Mouse (Mus musculus) limb, embryonic 12.5 days (tissue): ENCODE measurements around the gene Coro2b. TPM values are rescaled to one million over a fixed set of nuclear protein-coding genes. Genes with fewer than 3 reads are reported as not detected.

Experiments
- ATAC-seq: fragments of 200-750 bp; cut with Nextera tagmentation; 2 replicates; pipeline ENCODE4 v1.8.0; 2017; ENCODE audit warnings: low read depth, moderate TSS enrichment; ENCODE audit not compliant: insufficient number of reproducible peaks, insufficient read depth, low FRiP score, low TSS enrichment
- H3K27ac ChIP-seq: fragments of 300-500 bp; sonication (generic); 2 replicates; pipeline ENCODE4 v1.5.1; 2016; ENCODE audit warnings: mild to moderate bottlenecking, moderate library complexity
- H3K27me3 ChIP-seq: fragments of 300-500 bp; sonication (generic); 2 replicates; pipeline ENCODE4 v1.6.1; 2016; ENCODE audit warnings: mild to moderate bottlenecking, moderate library complexity
- H3K36me3 ChIP-seq: fragments of 300-500 bp; sonication (generic); 2 replicates; pipeline ENCODE4 v1.6.1; 2016; ENCODE audit warnings: mild to moderate bottlenecking, moderate library complexity
- H3K4me1 ChIP-seq: fragments of 300-500 bp; sonication (generic); replicated peaks from 2 replicates; pipeline ENCODE4 v1.6.1; 2016
- H3K4me2 ChIP-seq: fragments of 300-500 bp; sonication (generic); 2 replicates; pipeline ENCODE4 v1.6.1; 2016; ENCODE audit warnings: mild to moderate bottlenecking, moderate library complexity
- H3K4me3 ChIP-seq: fragments of 300-500 bp; sonication (generic); replicated peaks from 2 replicates; pipeline ENCODE4 v1.5.1; 2016; ENCODE audit warnings: mild to moderate bottlenecking
- H3K9ac ChIP-seq: fragments of 300-500 bp; sonication (generic); replicated peaks from 2 replicates; pipeline ENCODE4 v1.6.1; 2016; ENCODE audit warnings: mild to moderate bottlenecking, moderate library complexity
- H3K9me3 ChIP-seq: fragments of 300-500 bp; sonication (generic); 2 replicates; pipeline ENCODE4 v1.6.1; 2016; ENCODE audit warnings: mild to moderate bottlenecking, moderate library complexity
- WGBS: fragments of 180-500 bp; shearing (Covaris S2); methylation state at CpG from one replicate; pipeline ENCODE4 v1.1.7; 2016; 5-methylcytosine and 5-hydroxymethylcytosine counted together
- polyA plus RNA-seq: library from polyadenylated mRNA; unstranded; fragments of >200 nt; fragmentation: Nextera tagmentation; extraction: Ambion mirVana; gene quantifications from 2 replicates; pipeline ENCODE4 v1.2.1, GENCODE M21; 2016

Coro2b gene
- 7.6 and 8.0 TPM in 2 replicates for polyA plus RNA-seq

- H3K4me3 ChIP-seq: peak within 1 kb of the TSS; percentile 68
- peak; percentile 8; the same call in 1 of the 2 replicates for ATAC-seq
- no peaks in the 10 kb centered on the region for H3K36me3 ChIP-seq
- H3K9me3 ChIP-seq: no peaks in the 10 kb centered on the region
- H3K4me2 ChIP-seq: peak within 1 kb of the TSS; percentile 94
- H3K9ac ChIP-seq: peak within 1 kb of the TSS; percentile 81
- WGBS: 2% methylated on average over 71 of the region's 74 CpGs
- peak within 1 kb of the TSS; percentile 41; the same call in 1 of the 2 replicates for H3K27ac ChIP-seq
- peaks cover 28% of the 10 kb centered on the region for H3K4me1 ChIP-seq
- peaks cover 44% of the 10 kb centered on the region for H3K27me3 ChIP-seq
These were observed at the start of gene Coro2b for GRCm38 (mm10) chr9:62536655-62537631. TSS of gene Coro2b (minus strand) at chr9:62537044.

GRCm38 (mm10) chr9:62577558-62577957 lies 40.7 kb upstream of the Coro2b start:
- no peaks in the 10 kb centered on the region for H3K27me3 ChIP-seq
- ATAC-seq: no peak
- no peak overlapping the region for H3K4me2 ChIP-seq
- H3K27ac ChIP-seq: no peak overlapping the region
- H3K4me1 ChIP-seq: no peaks in the 10 kb centered on the region
- 49% methylated on average over 1 of the region's 1 CpGs for WGBS
- H3K9me3 ChIP-seq: no peaks in the 10 kb centered on the region; the same call in 1 of the 2 replicates
- no peak overlapping the region for H3K9ac ChIP-seq
- H3K4me3 ChIP-seq: no peak overlapping the region
- no peaks in the 10 kb centered on the region for H3K36me3 ChIP-seq

GRCm38 (mm10) chr9:62569121-62569520 lies 32.3 kb upstream of the Coro2b start:
- Histone ChIP-seq H3K4me2 (no peak overlapping the region), H3K9me3 (peaks cover 12% of the 10 kb centered on the region; the same call in 1 of the 2 replicates)
- 87% methylated on average over 6 of the region's 6 CpGs for WGBS

GRCm38 (mm10) chr9:62567818-62568217 lies 31.0 kb upstream of the Coro2b start:
- peaks cover 12% of the 10 kb centered on the region; the same call in 1 of the 2 replicates for H3K9me3 ChIP-seq
- no peaks in the 10 kb centered on the region for H3K36me3 ChIP-seq
- WGBS: 95% methylated on average over 1 of the region's 1 CpGs
- H3K9ac ChIP-seq: no peak overlapping the region
- no peaks in the 10 kb centered on the region for H3K27me3 ChIP-seq
- H3K4me2 ChIP-seq: no peak overlapping the region
- ATAC-seq: no peak
- H3K4me1 ChIP-seq: no peaks in the 10 kb centered on the region
- no peak overlapping the region for H3K27ac ChIP-seq
- no peak overlapping the region for H3K4me3 ChIP-seq

More at GRCm38 (mm10) chr9:62569121-62569520, 32.3 kb upstream of the Coro2b start:
- Histone ChIP-seq H3K27me3 (no peaks in the 10 kb centered on the region), H3K4me3 (no peak overlapping the region), H3K4me1 (no peaks in the 10 kb centered on the region), H3K9ac (no peak overlapping the region), H3K27ac (no peak overlapping the region), H3K36me3 (no peaks in the 10 kb centered on the region)
- ATAC-seq: no peak

- Histone ChIP-seq H3K27me3 (no peaks in the 10 kb centered on the region), H3K4me1 (no peaks in the 10 kb centered on the region)
- WGBS: 86% methylated on average over 6 of the region's 6 CpGs
These were observed 25.4 kb upstream of the Coro2b start for GRCm38 (mm10) chr9:62562236-62562635.

GRCm38 (mm10) chr9:62560432-62560831 lies 23.6 kb upstream of the Coro2b start:
- H3K9ac ChIP-seq: no peak overlapping the region
- no peak overlapping the region for H3K27ac ChIP-seq
- no peak for ATAC-seq
- no peak overlapping the region for H3K4me2 ChIP-seq
- no peaks in the 10 kb centered on the region for H3K4me1 ChIP-seq
- H3K36me3 ChIP-seq: no peaks in the 10 kb centered on the region
- 0 out of 2 replicates have a peak, but pooled peaks cover 6% of the 10 kb centered on the region for H3K9me3 ChIP-seq
- WGBS: 85% methylated on average over 4 of the region's 4 CpGs
- no peak overlapping the region for H3K4me3 ChIP-seq
- no peaks in the 10 kb centered on the region for H3K27me3 ChIP-seq

More at GRCm38 (mm10) chr9:62562236-62562635, 25.4 kb upstream of the Coro2b start:
- no peak overlapping the region for H3K27ac ChIP-seq
- no peaks in the 10 kb centered on the region for H3K36me3 ChIP-seq
- H3K4me3 ChIP-seq: no peak overlapping the region
- 0 out of 2 replicates have a peak, but pooled peaks cover 7% of the 10 kb centered on the region for H3K9me3 ChIP-seq
- no peak overlapping the region for H3K9ac ChIP-seq
- ATAC-seq: no peak
- no peak overlapping the region for H3K4me2 ChIP-seq

- Histone ChIP-seq H3K36me3 (no peaks in the 10 kb centered on the region), H3K9me3 (0 out of 2 replicates have a peak, but pooled peaks cover 3% of the 10 kb centered on the region), H3K9ac (no peak overlapping the region), H3K4me2 (no peak overlapping the region), H3K27me3 (no peaks in the 10 kb centered on the region), H3K4me3 (no peak overlapping the region), H3K4me1 (no peaks in the 10 kb centered on the region), H3K27ac (no peak overlapping the region)
- no peak for ATAC-seq
- 70% methylated on average over 5 of the region's 5 CpGs for WGBS
These were observed 23.2 kb upstream of the Coro2b start for GRCm38 (mm10) chr9:62560006-62560405.

GRCm38 (mm10) chr9:62559446-62559845 lies 22.6 kb upstream of the Coro2b start:
- Histone ChIP-seq H3K27me3 (no peaks in the 10 kb centered on the region), H3K36me3 (no peaks in the 10 kb centered on the region), H3K27ac (no peak overlapping the region), H3K9ac (no peak overlapping the region), H3K9me3 (no peaks in the 10 kb centered on the region), H3K4me2 (no peak overlapping the region), H3K4me1 (peaks cover 5% of the 10 kb centered on the region), H3K4me3 (no peak overlapping the region)
- no peak for ATAC-seq
- WGBS: 85% methylated on average over 3 of the region's 3 CpGs

- no peaks in the 10 kb centered on the region for H3K9me3 ChIP-seq
- H3K36me3 ChIP-seq: no peaks in the 10 kb centered on the region
- WGBS: 91% methylated on average over 8 of the region's 8 CpGs
- ATAC-seq: no peak
- no peak overlapping the region for H3K4me2 ChIP-seq
- H3K9ac ChIP-seq: no peak overlapping the region
- peaks cover 8% of the 10 kb centered on the region for H3K4me1 ChIP-seq
- no peaks in the 10 kb centered on the region for H3K27me3 ChIP-seq
- H3K27ac ChIP-seq: no peak overlapping the region
- no peak overlapping the region for H3K4me3 ChIP-seq
These were observed 21.2 kb upstream of the Coro2b start for GRCm38 (mm10) chr9:62558058-62558457.

GRCm38 (mm10) chr9:62556748-62557147 lies 19.9 kb upstream of the Coro2b start:
- ATAC-seq: no peak
- Histone ChIP-seq H3K27me3 (no peaks in the 10 kb centered on the region), H3K4me2 (no peak overlapping the region), H3K4me3 (no peak overlapping the region), H3K9ac (no peak overlapping the region), H3K4me1 (peaks cover 8% of the 10 kb centered on the region), H3K9me3 (no peaks in the 10 kb centered on the region), H3K36me3 (no peaks in the 10 kb centered on the region), H3K27ac (no peak overlapping the region)
- WGBS: 95% methylated on average over 6 of the region's 6 CpGs

GRCm38 (mm10) chr9:62555258-62555856 lies 18.5 kb upstream of the Coro2b start:
- no peak overlapping the region for H3K4me3 ChIP-seq
- no peak overlapping the region for H3K27ac ChIP-seq
- no peaks in the 10 kb centered on the region for H3K36me3 ChIP-seq
- H3K9me3 ChIP-seq: no peaks in the 10 kb centered on the region
- no peak overlapping the region for H3K9ac ChIP-seq
- H3K4me2 ChIP-seq: no peak overlapping the region
- H3K4me1 ChIP-seq: peaks cover 8% of the 10 kb centered on the region
- ATAC-seq: no peak
- whole genome bisulfite sequencing: 64% methylated on average over 5 of the region's 5 CpGs
- no peaks in the 10 kb centered on the region for H3K27me3 ChIP-seq
